Mouse (Mus musculus): Measurements from ENCODE around the gene Acvr1. TPM values are rescaled to one million over a fixed set of nuclear protein-coding genes. Genes with fewer than 3 reads are reported as not detected.
A peak's percentile ranks its signal among the peaks of the same experiment; 100 is the strongest.

Acvr1 gene
- polyA plus RNA-seq, 1 experiment, result 35.6 TPM

DNA sequence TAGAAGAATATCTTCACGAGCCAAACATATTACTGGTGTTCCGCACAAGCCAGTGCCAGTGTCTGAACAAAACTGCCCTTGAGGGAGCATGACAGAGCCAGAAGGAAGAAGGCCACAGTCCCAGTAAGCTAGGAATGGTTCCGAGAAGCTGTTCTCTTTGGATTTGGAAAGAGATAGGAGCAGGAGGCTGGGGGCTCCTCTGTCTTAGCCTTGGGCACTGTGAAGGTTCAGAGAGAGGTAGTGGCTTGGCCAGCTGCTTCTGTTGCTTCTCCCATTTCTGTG is 79.7 kb downstream of the Acvr1 start:
- H3K4me2 ChIP-seq (ENCODE audit: low read depth), result no peak overlapping the region
- H3K79me2 ChIP-seq (ENCODE audit: control insufficient read depth, insufficient read depth), result peaks cover 85% of the 10 kb centered on the region
- H3K36me3 ChIP-seq (ENCODE audit: control insufficient read depth, insufficient read depth), result no peaks in the 10 kb centered on the region
- H3ac ChIP-seq (ENCODE audit: control insufficient read depth, insufficient read length), result no peak overlapping the region
- no peaks in the 10 kb centered on the region for H3K27me3 ChIP-seq (ENCODE audit: control insufficient read depth, insufficient read depth, insufficient read length)
- H3K4me3 ChIP-seq, result no peak overlapping the region
- TF ChIP-seq E2F4 (IDR thresholded peaks at IDR 0.05; ENCODE audit: insufficient read depth), result no peak
- no peak for TF ChIP-seq TCF3 (IDR thresholded peaks at IDR 0.05; ENCODE audit: insufficient read length, low read depth)
- TF ChIP-seq CEBPB (IDR thresholded peaks at IDR 0.05; ENCODE audit: insufficient read depth, poor library complexity, severe bottlenecking), result no peak
- TF ChIP-seq MYOG (IDR thresholded peaks at IDR 0.05; ENCODE audit: control insufficient read depth in 1 of 3, insufficient read depth in 1 of 3, insufficient read length in 2 of 3, low read depth in 2 of 3), result no peak
- TF ChIP-seq MAX (IDR thresholded peaks at IDR 0.05; ENCODE audit: low read depth), result no peak
- TF ChIP-seq MYOD1 (IDR thresholded peaks at IDR 0.05; ENCODE audit: control insufficient read depth in 1 of 3, insufficient read length in 2 of 3, low read depth in 2 of 3), result no peak
- no peak for TF ChIP-seq POLR2AphosphoS2 (IDR thresholded peaks at IDR 0.05; ENCODE audit: insufficient read length, low read depth)
- no peak for TF ChIP-seq TCF12 (IDR thresholded peaks at IDR 0.05; ENCODE audit: insufficient read depth, poor library complexity, severe bottlenecking)
- TF ChIP-seq USF1 (IDR thresholded peaks at IDR 0.05; ENCODE audit: low read depth), result no peak

DNA sequence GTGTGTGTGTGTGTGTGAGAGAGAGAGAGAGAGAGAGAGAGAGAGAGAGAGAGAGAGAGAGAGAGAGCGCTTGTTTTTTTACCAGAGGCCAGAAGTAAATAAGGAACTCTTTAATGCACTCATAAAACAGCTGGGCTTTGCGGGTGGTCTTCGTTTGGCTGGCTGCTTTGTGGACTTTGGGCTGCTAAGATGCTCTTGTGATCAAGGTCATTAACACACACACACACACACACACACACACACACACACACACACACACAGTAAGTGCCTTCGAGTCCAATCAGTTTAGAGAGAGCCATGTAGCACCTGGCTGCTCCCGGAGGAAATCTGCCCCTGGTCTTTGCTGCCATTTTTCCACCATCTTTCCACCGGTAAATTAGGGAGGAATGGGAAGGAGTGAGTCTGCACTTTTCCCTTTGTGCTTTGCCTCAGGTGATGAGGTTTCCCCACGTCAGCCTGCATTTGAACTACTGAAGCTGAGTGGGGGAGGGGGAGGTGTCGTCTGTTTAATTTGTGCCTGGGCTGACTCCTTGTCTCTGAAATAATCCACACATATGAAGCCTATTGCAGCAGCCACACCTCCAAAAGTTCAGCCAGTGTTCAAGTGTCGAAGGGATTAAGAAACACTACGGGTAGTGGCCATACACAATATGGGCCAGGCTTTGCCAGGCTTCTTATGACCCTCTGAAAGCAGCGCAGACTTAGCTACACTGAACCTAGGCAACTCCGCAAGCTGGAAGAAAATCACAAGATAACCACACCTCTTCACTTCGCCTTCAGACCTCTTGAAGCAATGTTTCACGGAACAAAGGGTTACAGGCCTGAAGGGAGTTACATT is 80.3 kb downstream of the Acvr1 start:
- H3ac ChIP-seq (ENCODE audit: control insufficient read depth, insufficient read length), result no peak overlapping the region
- H3K36me3 ChIP-seq (ENCODE audit: control insufficient read depth, insufficient read depth), result no peaks in the 10 kb centered on the region
- peak overlapping the region; percentile 31 for H3K4me2 ChIP-seq (ENCODE audit: low read depth)
- no peak for TF ChIP-seq CEBPB (IDR thresholded peaks at IDR 0.05; ENCODE audit: insufficient read depth, poor library complexity, severe bottlenecking)
- TF ChIP-seq TCF3 (IDR thresholded peaks at IDR 0.05; ENCODE audit: insufficient read length, low read depth), result no peak
- no peak for TF ChIP-seq MAX (IDR thresholded peaks at IDR 0.05; ENCODE audit: low read depth)
- no peak for TF ChIP-seq MYOG (IDR thresholded peaks at IDR 0.05; ENCODE audit: control insufficient read depth in 1 of 3, insufficient read depth in 1 of 3, insufficient read length in 2 of 3, low read depth in 2 of 3)
- TF ChIP-seq MYOD1 (IDR thresholded peaks at IDR 0.05; ENCODE audit: control insufficient read depth in 1 of 3, insufficient read length in 2 of 3, low read depth in 2 of 3), result no peak
- no peak for TF ChIP-seq SRF (IDR thresholded peaks at IDR 0.05; ENCODE audit: control insufficient read depth, insufficient read length, low read depth)
- TF ChIP-seq E2F4 (IDR thresholded peaks at IDR 0.05; ENCODE audit: insufficient read depth), result no peak
- TF ChIP-seq POLR2A (IDR thresholded peaks at IDR 0.05; ENCODE audit: insufficient read length, low read depth), result no peak
- no peak for TF ChIP-seq REST (IDR thresholded peaks at IDR 0.05; ENCODE audit: insufficient read depth, insufficient read length)
- no peak for TF ChIP-seq USF1 (IDR thresholded peaks at IDR 0.05; ENCODE audit: low read depth)
- TF ChIP-seq TCF12 (IDR thresholded peaks at IDR 0.05; ENCODE audit: insufficient read depth, poor library complexity, severe bottlenecking), result no peak
- no peak for TF ChIP-seq POLR2AphosphoS2 (IDR thresholded peaks at IDR 0.05; ENCODE audit: insufficient read length, low read depth)
- no peaks in the 10 kb centered on the region for H3K27me3 ChIP-seq (ENCODE audit: control insufficient read depth, insufficient read depth, insufficient read length)
- peaks cover 89% of the 10 kb centered on the region for H3K79me2 ChIP-seq (ENCODE audit: control insufficient read depth, insufficient read depth)
- no peak overlapping the region for H3K4me3 ChIP-seq

DNA sequence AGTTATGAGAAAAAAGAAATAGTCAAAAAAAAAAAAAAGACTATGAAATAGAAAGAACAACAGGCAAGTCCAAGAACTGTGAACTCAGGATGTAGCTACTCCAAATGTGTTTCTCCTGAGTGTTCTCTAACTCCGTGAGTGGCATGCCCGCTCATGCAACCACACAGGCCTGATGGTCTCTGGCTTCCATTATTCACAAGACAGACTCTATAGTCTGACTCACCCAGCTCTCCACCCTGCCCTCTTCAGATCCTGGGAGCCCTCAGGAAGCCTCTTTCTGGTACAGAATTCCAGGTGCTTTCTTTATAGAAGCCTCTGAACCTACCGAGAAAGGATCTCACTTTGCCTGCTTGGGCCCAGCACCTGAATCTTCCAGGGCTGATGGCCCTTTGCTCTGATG is 81.3 kb downstream of the Acvr1 start:
- H3ac ChIP-seq (ENCODE audit: control insufficient read depth, insufficient read length), result no peak overlapping the region
- no peaks in the 10 kb centered on the region for H3K36me3 ChIP-seq (ENCODE audit: control insufficient read depth, insufficient read depth)
- no peak for TF ChIP-seq MAX (IDR thresholded peaks at IDR 0.05; ENCODE audit: low read depth)
- no peak overlapping the region for H3K4me3 ChIP-seq
- H3K4me2 ChIP-seq (ENCODE audit: low read depth), result peak overlapping the region; percentile 31
- H3K79me2 ChIP-seq (ENCODE audit: control insufficient read depth, insufficient read depth), result peaks cover 89% of the 10 kb centered on the region
- no peaks in the 10 kb centered on the region for H3K27me3 ChIP-seq (ENCODE audit: control insufficient read depth, insufficient read depth, insufficient read length)

DNA sequence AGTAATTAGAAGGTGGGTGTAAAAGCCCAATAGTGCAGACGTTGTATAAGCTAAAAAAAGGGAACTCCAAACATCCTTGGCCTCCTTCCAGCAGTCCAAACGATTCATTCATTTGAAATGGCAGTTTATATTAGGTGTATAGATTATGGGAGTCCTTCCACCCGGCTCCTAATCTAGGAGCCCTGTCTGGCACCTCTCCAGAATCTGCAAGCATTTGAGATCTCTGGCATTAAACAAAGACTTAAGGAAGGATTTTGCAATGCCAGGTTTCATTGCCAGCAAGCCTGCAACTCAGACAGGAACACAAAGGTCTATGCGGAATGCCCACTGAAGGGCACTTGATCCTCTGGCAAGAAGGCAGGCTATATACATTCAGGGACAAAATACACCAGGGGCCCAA is 81.8 kb downstream of the Acvr1 start:
- Histone ChIP-seq H3K79me2 (ENCODE audit: control insufficient read depth, insufficient read depth) (peaks cover 90% of the 10 kb centered on the region), H3ac (ENCODE audit: control insufficient read depth, insufficient read length) (no peak overlapping the region), H3K36me3 (ENCODE audit: control insufficient read depth, insufficient read depth) (no peaks in the 10 kb centered on the region), H3K27me3 (ENCODE audit: control insufficient read depth, insufficient read depth, insufficient read length) (no peaks in the 10 kb centered on the region), H3K4me2 (ENCODE audit: low read depth) (peak overlapping the region; percentile 56), H3K4me3 (no peak overlapping the region)
- TF ChIP-seq REST (IDR thresholded peaks at IDR 0.05; ENCODE audit: insufficient read depth, insufficient read length), result no peak
- TF ChIP-seq POLR2A (IDR thresholded peaks at IDR 0.05; ENCODE audit: insufficient read length, low read depth), result no peak
- TF ChIP-seq USF1 (IDR thresholded peaks at IDR 0.05; ENCODE audit: low read depth), result no peak
- TF ChIP-seq CEBPB (IDR thresholded peaks at IDR 0.05; ENCODE audit: insufficient read depth, poor library complexity, severe bottlenecking), result peak; percentile 42; the same call in 1 of the 2 replicates

DNA sequence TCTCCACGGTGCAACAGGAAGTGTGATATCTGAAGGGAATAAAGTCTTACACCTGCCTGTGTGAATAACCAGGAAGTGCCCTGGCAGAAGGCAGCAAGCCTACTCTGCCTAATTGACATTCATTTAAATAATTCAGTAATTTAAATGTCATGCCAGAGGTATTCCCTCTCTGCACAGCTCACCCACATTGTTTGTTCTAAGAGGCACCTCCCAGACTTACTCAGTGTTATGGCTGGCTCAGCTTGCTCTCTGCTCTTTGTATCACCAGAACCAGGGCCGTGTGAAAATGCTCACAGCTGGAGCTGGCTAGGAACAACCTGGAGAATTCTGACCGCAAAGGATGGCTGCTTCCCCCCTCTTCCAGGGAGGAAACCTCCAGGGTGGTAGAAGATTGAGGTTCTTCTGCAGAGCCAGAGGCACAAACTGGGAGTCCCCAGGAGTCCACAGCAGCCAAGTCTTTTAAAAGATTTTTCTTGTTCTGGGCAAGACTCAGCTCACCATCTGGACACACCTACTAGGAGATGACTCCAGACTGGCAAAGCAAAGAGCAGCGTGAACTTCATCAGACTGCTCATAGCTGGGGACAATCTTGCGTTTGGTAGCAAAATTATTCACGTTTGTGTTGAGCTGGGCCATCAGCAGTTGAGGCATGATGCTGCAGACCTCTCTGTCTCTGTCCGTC is 82.5 kb downstream of the Acvr1 start:
- H3K4me3 ChIP-seq, result no peak overlapping the region
- no peaks in the 10 kb centered on the region for H3K27me3 ChIP-seq (ENCODE audit: control insufficient read depth, insufficient read depth, insufficient read length)
- H3K4me2 ChIP-seq (ENCODE audit: low read depth), result peak overlapping the region; percentile 56
- no peak overlapping the region for H3ac ChIP-seq (ENCODE audit: control insufficient read depth, insufficient read length)
- H3K36me3 ChIP-seq (ENCODE audit: control insufficient read depth, insufficient read depth), result no peaks in the 10 kb centered on the region
- TF ChIP-seq USF1 (IDR thresholded peaks at IDR 0.05; ENCODE audit: low read depth), result no peak
- TF ChIP-seq MYOG (IDR thresholded peaks at IDR 0.05; ENCODE audit: control insufficient read depth in 1 of 3, insufficient read depth in 1 of 3, insufficient read length in 2 of 3, low read depth in 2 of 3), result no peak
- TF ChIP-seq TCF12 (IDR thresholded peaks at IDR 0.05; ENCODE audit: insufficient read depth, poor library complexity, severe bottlenecking), result no peak
- TF ChIP-seq E2F4 (IDR thresholded peaks at IDR 0.05; ENCODE audit: insufficient read depth), result no peak
- no peak for TF ChIP-seq MYOD1 (IDR thresholded peaks at IDR 0.05; ENCODE audit: control insufficient read depth in 1 of 3, insufficient read length in 2 of 3, low read depth in 2 of 3)
- TF ChIP-seq REST (IDR thresholded peaks at IDR 0.05; ENCODE audit: insufficient read depth, insufficient read length), result no peak
- TF ChIP-seq POLR2AphosphoS2 (IDR thresholded peaks at IDR 0.05; ENCODE audit: insufficient read length, low read depth), result no peak
- TF ChIP-seq TCF3 (IDR thresholded peaks at IDR 0.05; ENCODE audit: insufficient read length, low read depth), result no peak
- no peak for TF ChIP-seq CEBPB (IDR thresholded peaks at IDR 0.05; ENCODE audit: insufficient read depth, poor library complexity, severe bottlenecking)
- no peak for TF ChIP-seq MAX (IDR thresholded peaks at IDR 0.05; ENCODE audit: low read depth)
- TF ChIP-seq POLR2A (IDR thresholded peaks at IDR 0.05; ENCODE audit: insufficient read length, low read depth), result no peak
- no peak for TF ChIP-seq SRF (IDR thresholded peaks at IDR 0.05; ENCODE audit: control insufficient read depth, insufficient read length, low read depth)
- peaks cover 86% of the 10 kb centered on the region for H3K79me2 ChIP-seq (ENCODE audit: control insufficient read depth, insufficient read depth)
